Comparison of ENCODE assay signal across 8 mouse cellular contexts in the genomic region with DNA sequence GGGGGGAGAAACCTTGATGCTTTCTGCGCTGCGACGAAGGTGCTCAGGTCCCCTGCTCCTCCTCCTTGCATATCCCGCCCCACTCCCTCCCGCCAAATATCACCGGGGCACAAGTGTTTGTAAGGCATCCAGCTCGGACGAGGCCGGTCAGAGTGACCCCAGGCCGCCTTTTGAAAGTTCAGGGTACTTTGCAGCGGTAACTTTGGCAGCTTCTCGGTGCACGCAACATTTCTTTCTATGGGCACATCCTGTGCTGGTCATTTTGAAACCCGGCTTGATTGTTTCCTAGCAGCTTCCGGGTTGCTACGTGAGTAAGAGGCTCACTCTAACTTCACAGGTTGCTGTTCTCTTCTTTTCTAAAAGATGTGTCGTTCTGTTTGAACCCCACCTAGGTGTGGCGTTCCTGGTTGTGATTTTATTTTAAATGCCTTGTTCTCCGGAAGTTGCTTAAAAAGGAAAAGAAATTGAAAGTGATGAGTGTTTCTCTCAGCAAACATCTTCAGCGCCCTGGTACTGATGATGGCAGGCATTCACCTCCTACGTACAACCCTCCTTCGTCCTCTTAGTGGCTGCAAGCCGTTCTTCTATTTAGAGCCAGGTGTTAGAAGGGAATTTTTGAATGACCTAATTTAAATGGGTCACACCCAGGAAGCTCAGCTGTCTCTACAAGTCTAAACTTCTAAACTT. TPM values are rescaled to one million over a fixed set of nuclear protein-coding genes. Genes with fewer than 3 reads are reported as not detected.
DNase-seq lines count a peak whose midpoint lies in the region; ATAC-seq and TF ChIP-seq lines count a peak whose summit lies in the region.

No protein-coding gene starts in this region.

- WGBS in embryonic facial prominence, embryonic 15.5 days, result 2% methylated on average over 23 of the region's 23 CpGs
- WGBS in hindbrain, embryonic 15.5 days, result 1% methylated on average over 23 of the region's 23 CpGs
- WGBS in liver, postnatal 0 days (ENCODE audit: insufficient replicate concordance), result 2% methylated on average over 19 of the region's 23 CpGs
- WGBS in neural tube, embryonic 14.5 days, result 2% methylated on average over 23 of the region's 23 CpGs

- H3K9me3 ChIP-seq in embryonic facial prominence, embryonic 15.5 days (replicated peaks), result no peaks in the 10 kb centered on the region
- H3K9me3 ChIP-seq in hindbrain, embryonic 15.5 days, result no peaks in the 10 kb centered on the region
- H3K9me3 ChIP-seq in liver, postnatal 0 days (ENCODE audit: low read length), result no peaks in the 10 kb centered on the region
- no peaks in the 10 kb centered on the region for H3K9me3 ChIP-seq in neural tube, embryonic 14.5 days (ENCODE audit: control insufficient read depth, low read length)

- TF ChIP-seq CTCF in liver, postnatal 0 days (IDR thresholded peaks at IDR 0.05; ENCODE audit: low read depth), result no peak

- no peaks in the 10 kb centered on the region for H3K36me3 ChIP-seq in embryonic facial prominence, embryonic 15.5 days
- no peaks in the 10 kb centered on the region for H3K36me3 ChIP-seq in hindbrain, embryonic 15.5 days
- H3K36me3 ChIP-seq in liver, postnatal 0 days (replicated peaks; ENCODE audit: insufficient read depth, low read length), result no peaks in the 10 kb centered on the region
- no peaks in the 10 kb centered on the region for H3K36me3 ChIP-seq in neural tube, embryonic 14.5 days (ENCODE audit: control insufficient read depth, insufficient read depth, low read length)

- peak; percentile 17 to 63 for DNase-seq in adrenal gland, adult (ENCODE audit: inconsistent age in 2 of 2, low spot score in 1 of 2)
- no peak for DNase-seq in adrenal gland, adult 8-10 months
- DNase-seq in CD8-positive naive resting alpha-beta T cell, adult 2 months (ENCODE audit: low read depth in 2 of 2, low spot score in 2 of 2), result peak; percentile 60 to 66
- peak; percentile 52 for DNase-seq in liver, postnatal 0 days
- no peak for DNase-seq in layer of hippocampus, postnatal 25 days (ENCODE audit: extremely low spot score in 1 of 2, low spot score in 1 of 2)

- no peak for ATAC-seq in embryonic facial prominence, embryonic 15.5 days (ENCODE audit: insufficient number of reproducible peaks, low FRiP score, low TSS enrichment, low read depth)
- ATAC-seq in hindbrain, embryonic 15.5 days (ENCODE audit: low FRiP score, low read depth), result no peak
- no peak for ATAC-seq in liver, postnatal 0 days
- no peak for ATAC-seq in neural tube, embryonic 14.5 days (ENCODE audit: low read depth)

- H3K4me3 ChIP-seq in embryonic facial prominence, embryonic 15.5 days (replicated peaks), result peak overlapping the region; percentile 54
- H3K4me3 ChIP-seq in hindbrain, embryonic 15.5 days, result peak overlapping the region; percentile 79
- H3K4me3 ChIP-seq in liver, postnatal 0 days (ENCODE audit: low read depth, low read length), result peak overlapping the region; percentile 72
- peak overlapping the region; percentile 60 for H3K4me3 ChIP-seq in neural tube, embryonic 14.5 days (ENCODE audit: low read depth, low read length)

- peaks cover 38% of the 10 kb centered on the region for H3K27me3 ChIP-seq in embryonic facial prominence, embryonic 15.5 days
- H3K27me3 ChIP-seq in hindbrain, embryonic 15.5 days, result peaks cover 29% of the 10 kb centered on the region
- H3K27me3 ChIP-seq in liver, postnatal 0 days (ENCODE audit: insufficient read depth, low read length), result peaks cover 14% of the 10 kb centered on the region; the same call in 1 of the 2 replicates
- peaks cover 10% of the 10 kb centered on the region; the same call in 1 of the 2 replicates for H3K27me3 ChIP-seq in neural tube, embryonic 14.5 days (ENCODE audit: control insufficient read depth, insufficient read depth, low read length)

- H3K27ac ChIP-seq in embryonic facial prominence, embryonic 15.5 days (replicated peaks), result no peak overlapping the region
- H3K27ac ChIP-seq in hindbrain, embryonic 15.5 days (replicated peaks), result no peak overlapping the region
- peak overlapping the region; percentile 26; the same call in 1 of the 2 replicates for H3K27ac ChIP-seq in liver, postnatal 0 days (ENCODE audit: low read depth)
- H3K27ac ChIP-seq in neural tube, embryonic 14.5 days (ENCODE audit: low read depth, low read length), result no peak overlapping the region

- H3K9ac ChIP-seq in embryonic facial prominence, embryonic 15.5 days, result no peak overlapping the region
- 0 out of 2 replicates have a peak overlapping the region, but pooled peaks have one; percentile 56 for H3K9ac ChIP-seq in hindbrain, embryonic 15.5 days
- peak overlapping the region; percentile 74 for H3K9ac ChIP-seq in liver, postnatal 0 days (replicated peaks)
- peak overlapping the region; percentile 61; the same call in 1 of the 2 replicates for H3K9ac ChIP-seq in neural tube, embryonic 14.5 days (replicated peaks; ENCODE audit: low read depth, low read length)

- TF ChIP-seq EP300 in liver, postnatal 0 days (IDR thresholded peaks at IDR 0.05; ENCODE audit: low read depth), result no peak

- peak overlapping the region; percentile 100 for H3K4me2 ChIP-seq in embryonic facial prominence, embryonic 15.5 days (replicated peaks)
- H3K4me2 ChIP-seq in hindbrain, embryonic 15.5 days, result peak overlapping the region; percentile 100
- peak overlapping the region; percentile 98 for H3K4me2 ChIP-seq in liver, postnatal 0 days (ENCODE audit: low read depth, low read length)
- H3K4me2 ChIP-seq in neural tube, embryonic 14.5 days (ENCODE audit: low read depth, low read length), result peak overlapping the region; percentile 100

- peaks cover 17% of the 10 kb centered on the region for H3K4me1 ChIP-seq in embryonic facial prominence, embryonic 15.5 days
- peaks cover 27% of the 10 kb centered on the region for H3K4me1 ChIP-seq in hindbrain, embryonic 15.5 days (replicated peaks)
- peaks cover 33% of the 10 kb centered on the region for H3K4me1 ChIP-seq in liver, postnatal 0 days (ENCODE audit: insufficient read depth)
- 0 out of 2 replicates have a peak, but pooled peaks cover 2% of the 10 kb centered on the region for H3K4me1 ChIP-seq in neural tube, embryonic 14.5 days (ENCODE audit: control insufficient read depth, insufficient read depth, low read length)

RNA-seq across cellular contexts. Expression of a gene that starts 4.7 kb away (rescaled TPM):
- 10 to 100 TPM; 10.2 to 17.7 (median 14.7) TPM for total RNA-seq in adrenal gland, adult 8-10 months (2022)
- polyA plus RNA-seq in embryonic facial prominence, embryonic 15.5 days (2015; fragmentation: Nextera tagmentation; extraction: Ambion mirVana), result 17.5 and 18.1 TPM in 2 replicates
- 10.5 and 10.9 TPM in 2 replicates for polyA plus RNA-seq in hindbrain, embryonic 15.5 days (2015; fragmentation: Nextera tagmentation; extraction: Ambion mirVana)
- 3.6 and 5.0 TPM in 2 replicates for polyA plus RNA-seq in liver, postnatal 0 days (2015; fragmentation: Nextera tagmentation; extraction: Ambion mirVana)
- polyA plus RNA-seq in neural tube, embryonic 14.5 days (2014; fragmentation: Nextera tagmentation; extraction: Ambion mirVana), result 16.0 and 21.1 TPM in 2 replicates
- total RNA-seq in layer of hippocampus, postnatal 25 days (2021), result 10 to 100 TPM; 26.9 to 32.4 TPM

Comparison
In these comparisons a context has a peak if more than half of its experiments do, and no peak if none do; other contexts are left out.
1. DNase-seq: peak in adrenal gland, adult (2 of 2), CD8-positive naive resting alpha-beta T cell, adult 2 months (2 of 2) and liver, postnatal 0 days (single experiment); none in adrenal gland, adult 8-10 months (single experiment) and layer of hippocampus, postnatal 25 days (0 of 2).
2. Peak in every context shown above with its lines, with median percentiles within 50 percentile points of each other: H3K4me2 ChIP-seq and H3K4me3 ChIP-seq.